Mouse (Mus musculus): ENCODE measurements at regions not wholly inside any gene's neighbourhood (a gene's known extent, or its start where the extent isn't known, plus 50 kb on each side); places are given as distances from the start of the nearest gene placed in this dataset.

DNA sequence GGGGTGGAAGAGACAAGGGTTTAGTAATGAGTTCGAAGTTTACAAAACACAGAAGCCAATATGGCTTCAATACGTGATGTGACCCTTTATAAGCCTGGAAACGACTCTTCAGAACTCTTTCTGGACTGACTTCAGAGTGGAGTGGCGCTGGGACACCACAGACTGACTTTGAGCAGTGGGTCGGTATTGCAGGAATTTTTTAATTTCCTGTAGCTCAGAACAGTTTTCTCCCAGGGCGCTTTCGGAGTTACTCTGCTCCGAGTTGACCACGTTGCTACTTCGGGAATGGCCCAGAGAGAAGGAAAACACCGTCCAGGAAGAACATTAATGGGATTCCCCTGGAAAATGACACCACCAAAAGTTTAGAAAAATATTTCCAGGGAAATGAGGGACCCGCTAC, 129.1 kb downstream of the Emx2 start:
- Histone ChIP-seq H3K4me3 (ENCODE audit: insufficient read depth, low read length) (no peak overlapping the region), H3K27ac (ENCODE audit: insufficient read depth, low read length) (peak overlapping the region; percentile 12; the same call in 1 of the 2 replicates), H3K4me1 (ENCODE audit: control insufficient read depth, insufficient read depth, low read length) (peaks cover 29% of the 10 kb centered on the region)
- no peak for TF ChIP-seq POLR2A (IDR thresholded peaks at IDR 0.05; ENCODE audit: low read depth, low read length)
- no peak for TF ChIP-seq CTCF (IDR thresholded peaks at IDR 0.05; ENCODE audit: borderline replicate concordance, insufficient read depth, low read length)

DNA sequence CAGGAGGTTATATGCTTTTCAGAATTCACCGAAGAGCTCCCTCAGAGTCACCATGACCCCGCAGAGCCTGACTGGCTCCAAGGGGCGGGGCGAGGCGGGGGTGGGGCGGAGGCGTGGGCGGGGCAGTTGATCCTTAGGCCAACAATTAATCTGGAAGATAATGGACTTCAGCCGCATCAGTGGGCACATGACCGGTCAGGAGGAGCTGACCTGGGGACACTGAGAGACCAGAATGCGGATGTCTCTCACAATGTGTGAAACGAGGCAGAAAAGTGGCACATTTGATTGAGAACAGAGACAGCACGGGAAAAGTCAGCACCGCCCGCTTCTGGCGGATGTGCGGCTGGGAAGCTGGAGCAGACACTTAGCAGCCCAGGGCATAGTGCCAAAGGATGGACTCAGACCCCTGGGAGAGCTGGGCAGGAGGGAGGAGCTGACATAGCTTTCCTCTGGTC, 129.9 kb downstream of the Emx2 start:
- no peak for TF ChIP-seq POLR2A (IDR thresholded peaks at IDR 0.05; ENCODE audit: low read depth, low read length)
- no peak for TF ChIP-seq CTCF (IDR thresholded peaks at IDR 0.05; ENCODE audit: borderline replicate concordance, insufficient read depth, low read length)
- Histone ChIP-seq H3K4me3 (ENCODE audit: insufficient read depth, low read length) (no peak overlapping the region), H3K27ac (ENCODE audit: insufficient read depth, low read length) (peak overlapping the region; percentile 28), H3K4me1 (ENCODE audit: control insufficient read depth, insufficient read depth, low read length) (peaks cover 33% of the 10 kb centered on the region)

DNA sequence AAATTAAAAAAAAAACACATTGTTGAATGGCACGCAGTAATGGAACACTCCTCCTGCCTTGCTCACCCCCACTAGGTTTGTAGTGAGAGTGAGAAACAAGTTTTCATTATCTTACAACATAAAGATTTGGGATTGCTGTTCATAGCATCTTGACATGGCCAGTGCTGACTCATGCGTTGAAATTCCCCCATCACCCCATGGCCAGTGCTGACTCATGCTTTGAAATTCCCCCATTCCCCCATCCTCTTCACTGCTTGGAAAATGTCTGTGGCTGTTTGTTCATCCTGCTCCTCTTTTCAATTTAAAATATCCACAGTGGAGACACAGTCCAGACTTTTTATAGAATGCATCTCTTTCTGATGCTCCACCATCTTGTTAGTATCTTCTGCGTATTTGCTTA, 131.8 kb downstream of the Emx2 start:
- TF ChIP-seq POLR2A (IDR thresholded peaks at IDR 0.05; ENCODE audit: low read depth, low read length): no peak
- no peak for TF ChIP-seq CTCF (IDR thresholded peaks at IDR 0.05; ENCODE audit: borderline replicate concordance, insufficient read depth, low read length)
- peaks cover 33% of the 10 kb centered on the region for H3K4me1 ChIP-seq (ENCODE audit: control insufficient read depth, insufficient read depth, low read length)
- H3K4me3 ChIP-seq (ENCODE audit: insufficient read depth, low read length): no peak overlapping the region
- H3K27ac ChIP-seq (ENCODE audit: insufficient read depth, low read length): peak overlapping the region; percentile 81

DNA sequence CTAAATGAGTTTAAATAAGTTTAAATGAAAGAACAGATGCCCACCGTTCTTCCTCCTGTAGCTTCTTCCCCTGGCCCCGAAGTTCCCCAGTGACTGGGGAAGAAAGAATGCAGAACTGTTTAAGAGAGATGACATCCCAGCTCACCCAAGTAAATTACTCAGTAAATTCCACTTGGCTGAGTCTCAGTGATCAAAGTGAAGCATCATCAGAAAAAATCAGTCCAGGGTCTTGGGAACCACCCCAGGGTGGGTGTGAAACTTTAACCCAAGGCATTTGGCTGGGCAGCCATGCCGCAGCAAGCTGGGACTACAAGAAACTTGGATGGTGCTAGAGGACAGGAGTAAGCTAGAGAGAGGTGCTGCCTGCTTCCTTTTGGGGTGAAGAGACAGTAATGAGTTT, 133.9 kb downstream of the Emx2 start:
- TF ChIP-seq POLR2A (IDR thresholded peaks at IDR 0.05; ENCODE audit: low read depth, low read length) (no peak), CTCF (IDR thresholded peaks at IDR 0.05; ENCODE audit: borderline replicate concordance, insufficient read depth, low read length) (no peak)
- Histone ChIP-seq H3K4me3 (ENCODE audit: insufficient read depth, low read length) (no peak overlapping the region), H3K4me1 (ENCODE audit: control insufficient read depth, insufficient read depth, low read length) (peaks cover 30% of the 10 kb centered on the region), H3K27ac (ENCODE audit: insufficient read depth, low read length) (no peak overlapping the region; the same call in 1 of the 2 replicates)

DNA sequence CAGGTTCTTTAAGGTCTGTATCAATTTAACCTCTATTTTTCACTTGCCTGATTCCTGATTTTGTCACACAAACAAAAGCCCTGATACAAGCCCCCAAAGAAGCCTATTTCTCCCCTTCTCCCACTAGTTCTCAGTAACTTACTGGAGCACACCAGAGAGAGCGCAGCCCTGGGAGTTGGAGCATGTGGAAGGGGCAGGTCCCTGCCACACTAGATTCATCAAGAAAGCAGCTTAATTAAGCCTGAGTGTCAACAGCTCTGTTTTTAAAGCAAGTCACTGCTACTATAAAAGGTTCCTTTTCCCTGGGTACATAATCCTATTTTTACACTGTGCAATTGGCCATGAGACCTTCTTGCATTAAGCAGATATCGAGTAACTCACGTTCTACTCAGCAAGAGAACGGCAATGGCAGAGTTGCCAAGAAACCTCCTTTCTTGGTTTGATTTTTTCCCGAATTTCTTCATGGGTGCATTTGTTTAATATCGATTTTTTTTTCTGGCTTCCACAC, 166.2 kb downstream of the Emx2 start:
- no peak for TF ChIP-seq POLR2A (IDR thresholded peaks at IDR 0.05; ENCODE audit: low read depth, low read length)
- no peak for TF ChIP-seq CTCF (IDR thresholded peaks at IDR 0.05; ENCODE audit: borderline replicate concordance, insufficient read depth, low read length)
- no peaks in the 10 kb centered on the region for H3K4me1 ChIP-seq (ENCODE audit: control insufficient read depth, insufficient read depth, low read length)
- H3K27ac ChIP-seq (ENCODE audit: insufficient read depth, low read length): no peak overlapping the region
- H3K4me3 ChIP-seq (ENCODE audit: insufficient read depth, low read length): no peak overlapping the region

DNA sequence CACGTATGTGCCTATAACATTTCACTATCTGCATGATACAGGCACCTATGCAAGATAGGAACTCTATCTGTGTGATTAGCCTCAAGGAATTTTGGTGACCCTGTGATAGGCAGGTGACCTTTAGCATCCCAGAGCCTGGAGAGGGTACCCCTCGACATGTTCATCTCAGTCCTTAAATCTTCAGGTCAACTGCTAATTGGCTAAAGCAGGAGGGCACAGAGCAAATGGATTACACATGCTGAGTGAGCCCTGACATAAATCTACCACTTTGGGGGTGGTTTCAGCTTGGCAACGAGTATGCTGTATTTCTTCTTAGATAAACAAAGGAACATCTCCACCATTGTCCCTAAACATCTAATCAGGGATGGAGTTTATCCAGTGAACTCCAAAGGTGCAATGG, 169.5 kb downstream of the Emx2 start:
- H3K4me1 ChIP-seq (ENCODE audit: control insufficient read depth, insufficient read depth, low read length): no peaks in the 10 kb centered on the region
- no peak overlapping the region for H3K4me3 ChIP-seq (ENCODE audit: insufficient read depth, low read length)
- no peak for TF ChIP-seq CTCF (IDR thresholded peaks at IDR 0.05; ENCODE audit: borderline replicate concordance, insufficient read depth, low read length)
- no peak for TF ChIP-seq POLR2A (IDR thresholded peaks at IDR 0.05; ENCODE audit: low read depth, low read length)
- H3K27ac ChIP-seq (ENCODE audit: insufficient read depth, low read length): no peak overlapping the region

DNA sequence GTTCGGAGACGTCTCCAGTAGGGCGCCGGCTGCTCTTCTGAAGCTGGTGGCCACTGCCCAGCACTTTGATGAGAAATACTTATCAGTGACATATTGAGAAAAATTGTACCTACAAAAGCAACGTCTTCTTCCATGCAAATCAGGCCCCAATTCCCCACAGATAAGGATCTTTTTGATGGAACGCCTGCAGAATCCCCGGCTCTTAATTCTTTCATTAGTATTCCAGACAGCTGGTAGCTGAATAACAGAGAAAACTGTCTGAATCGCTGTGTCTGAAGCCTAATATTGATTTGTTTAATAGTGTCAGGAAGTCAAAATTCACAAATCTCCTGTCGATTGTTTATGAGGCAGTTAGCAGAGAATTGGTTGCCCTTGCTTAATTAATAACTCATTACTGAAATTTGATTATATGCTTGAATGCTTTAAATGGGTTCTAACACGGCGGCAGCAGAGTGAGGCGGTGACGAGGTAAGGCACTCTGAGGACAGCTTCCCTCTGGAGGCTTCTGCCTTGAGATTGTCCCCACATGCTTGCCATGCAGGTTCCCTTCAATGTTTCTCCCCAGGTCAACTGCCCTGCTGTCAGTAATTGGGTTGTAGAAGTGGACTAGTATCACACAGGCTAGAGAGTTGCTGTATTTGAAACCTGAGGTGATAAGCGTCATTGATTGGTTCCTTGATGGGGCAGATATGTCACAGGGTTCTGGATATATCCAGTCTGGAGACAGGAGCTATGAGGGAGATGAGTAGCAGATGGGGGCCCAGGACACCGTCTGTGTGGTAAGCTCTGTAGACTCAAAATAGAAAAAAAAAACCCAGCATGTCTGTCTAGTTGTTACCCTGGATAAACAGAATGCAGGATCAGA, 170.4 kb downstream of the Emx2 start:
- TF ChIP-seq CTCF (IDR thresholded peaks at IDR 0.05; ENCODE audit: borderline replicate concordance, insufficient read depth, low read length) (no peak), POLR2A (IDR thresholded peaks at IDR 0.05; ENCODE audit: low read depth, low read length) (no peak)
- no peak overlapping the region for H3K4me3 ChIP-seq (ENCODE audit: insufficient read depth, low read length)
- H3K4me1 ChIP-seq (ENCODE audit: control insufficient read depth, insufficient read depth, low read length): no peaks in the 10 kb centered on the region
- H3K27ac ChIP-seq (ENCODE audit: insufficient read depth, low read length): no peak overlapping the region

DNA sequence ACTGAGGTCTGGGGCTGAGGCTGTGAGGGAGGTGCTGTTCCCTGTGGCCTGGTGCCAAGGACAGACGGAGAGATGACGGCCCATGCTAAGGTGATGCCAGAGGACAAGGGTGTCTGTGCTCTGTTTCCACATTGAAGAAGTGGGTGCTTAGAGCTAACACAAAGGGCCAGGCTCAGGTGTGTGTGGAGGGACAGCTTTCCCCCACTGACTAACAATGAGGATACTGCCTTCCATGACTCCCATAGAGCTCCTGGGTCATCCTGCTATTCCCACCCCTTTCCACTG, 170.9 kb downstream of the Emx2 start:
- Histone ChIP-seq H3K27ac (ENCODE audit: insufficient read depth, low read length) (no peak overlapping the region), H3K4me1 (ENCODE audit: control insufficient read depth, insufficient read depth, low read length) (no peaks in the 10 kb centered on the region), H3K4me3 (ENCODE audit: insufficient read depth, low read length) (no peak overlapping the region)
- TF ChIP-seq POLR2A (IDR thresholded peaks at IDR 0.05; ENCODE audit: low read depth, low read length): no peak
- TF ChIP-seq CTCF (IDR thresholded peaks at IDR 0.05; ENCODE audit: borderline replicate concordance, insufficient read depth, low read length): no peak

DNA sequence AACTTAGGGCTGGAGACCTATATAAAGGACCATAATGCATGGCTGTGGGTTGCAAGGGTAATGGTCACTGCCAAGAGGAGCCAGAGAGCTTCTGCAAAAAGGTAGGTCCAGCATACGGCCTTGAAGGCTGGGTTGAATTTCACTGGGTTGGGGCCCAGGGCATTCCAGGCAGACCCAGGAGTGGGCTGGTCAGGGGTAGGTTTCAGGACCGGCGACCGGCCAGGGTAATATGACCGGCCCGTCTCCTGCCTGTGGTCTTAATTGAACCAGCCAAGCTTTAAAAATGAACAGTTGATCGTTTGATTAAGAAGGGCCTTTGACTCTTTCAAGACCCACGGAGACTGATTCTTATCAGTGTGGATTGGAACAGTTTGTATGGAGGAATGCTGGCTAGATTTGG, 171.9 kb downstream of the Emx2 start:
- no peak overlapping the region for H3K27ac ChIP-seq (ENCODE audit: insufficient read depth, low read length)
- TF ChIP-seq CTCF (IDR thresholded peaks at IDR 0.05; ENCODE audit: borderline replicate concordance, insufficient read depth, low read length): no peak
- TF ChIP-seq POLR2A (IDR thresholded peaks at IDR 0.05; ENCODE audit: low read depth, low read length): no peak

DNA sequence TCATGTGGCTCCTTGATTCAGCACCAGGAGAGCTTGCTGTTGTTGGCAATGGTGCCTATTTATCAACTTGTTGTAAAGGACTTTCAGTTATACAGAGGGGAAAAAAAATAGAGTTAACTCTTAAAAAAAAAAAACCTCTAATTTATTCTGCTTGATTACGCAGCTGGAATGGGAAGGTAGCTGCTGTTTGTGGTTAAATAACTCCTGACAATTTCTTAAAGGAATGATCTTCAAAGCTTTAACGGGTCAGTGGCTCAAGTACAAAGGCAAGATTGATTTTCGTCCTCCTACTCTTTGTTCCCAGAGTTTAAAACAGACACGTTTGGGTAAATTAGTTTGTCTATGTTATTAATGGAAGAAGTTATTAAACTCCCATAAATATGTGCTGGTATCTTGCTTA, 172.5 kb downstream of the Emx2 start:
- H3K4me3 ChIP-seq (ENCODE audit: insufficient read depth, low read length): no peak overlapping the region
- H3K27ac ChIP-seq (ENCODE audit: insufficient read depth, low read length): no peak overlapping the region
- H3K4me1 ChIP-seq (ENCODE audit: control insufficient read depth, insufficient read depth, low read length): no peaks in the 10 kb centered on the region
- no peak for TF ChIP-seq POLR2A (IDR thresholded peaks at IDR 0.05; ENCODE audit: low read depth, low read length)
- TF ChIP-seq CTCF (IDR thresholded peaks at IDR 0.05; ENCODE audit: borderline replicate concordance, insufficient read depth, low read length): no peak

More for the DNA sequence above, 171.9 kb downstream of the Emx2 start:
- Histone ChIP-seq H3K4me3 (ENCODE audit: insufficient read depth, low read length) (no peak overlapping the region), H3K4me1 (ENCODE audit: control insufficient read depth, insufficient read depth, low read length) (no peaks in the 10 kb centered on the region)

Measured in embryonic fibroblast, embryonic 13.5 days (primary cell).